Mouse (Mus musculus) E14TG2a.4 (cell line): ENCODE measurements at regions not wholly inside any gene's neighbourhood (a gene's known extent, or its start where the extent isn't known, plus 50 kb on each side); places are given as distances from the start of the nearest gene placed in this dataset.

Source experiments
- CTCF ChIP-seq: conservative IDR thresholded peaks from 2 replicates; pipeline ENCODE4 v1.5.1; 2014; ENCODE audit warnings: low read length
- NANOG ChIP-seq: IDR thresholded peaks from 2 replicates; pipeline ENCODE4 v1.6.1; 2014; ENCODE audit warnings: borderline replicate concordance, low read length, mixed read lengths
- POU5F1 ChIP-seq: IDR thresholded peaks from 2 replicates; pipeline ENCODE4 v1.6.1; 2014; ENCODE audit warnings: low read length, borderline replicate concordance

DNA sequence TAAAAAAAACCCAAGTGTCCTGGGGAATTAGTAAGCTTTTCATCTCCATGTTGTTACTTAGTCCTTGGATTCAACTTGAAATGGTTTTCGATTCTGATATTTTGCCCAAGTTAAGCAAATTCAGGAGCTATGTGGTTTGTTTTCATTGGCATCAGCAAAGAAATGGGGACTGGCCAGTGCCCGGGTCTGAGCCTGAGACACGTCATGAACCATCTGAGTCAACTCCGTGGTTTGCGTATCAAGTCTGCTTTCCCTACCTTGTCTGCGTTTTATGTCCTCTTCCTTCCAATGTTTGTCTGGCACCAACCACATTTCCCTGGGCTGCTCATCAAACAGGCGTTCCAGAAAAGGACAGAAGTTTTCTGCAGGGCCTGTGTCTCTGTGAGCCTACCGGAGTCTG, 83.7 kb upstream of the Ptch1 start:
- TF ChIP-seq CTCF: no peak
- no peak for TF ChIP-seq POU5F1
- no peak for TF ChIP-seq NANOG
